Mouse (Mus musculus): ENCODE results near the gene Kcnmb1.

- TF ChIP-seq CTCF (IDR thresholded peaks at IDR 0.05; ENCODE audit: low read depth, low read length) (no peak), POLR2A (IDR thresholded peaks at IDR 0.05; ENCODE audit: extremely low read depth, insufficient read depth, low read length) (no peak)
Measured at GRCm38 (mm10) chr11:34007616-34008015, 44.8 kb downstream of the Kcnmb1 start.

Measured in liver, adult 2 months (tissue).